Mouse (Mus musculus) gonadal fat pad, adult 2 months (tissue): Measurements from ENCODE around the gene Dner. TPM values are rescaled to one million over a fixed set of nuclear protein-coding genes. Genes with fewer than 3 reads are reported as not detected.

Experiments used
- DNase-seq: peaks from one replicate; pipeline ENCODE4 v3.0.0-alpha.2; 2012; ENCODE audit warnings: low read depth
- polyA plus RNA-seq: library from polyadenylated mRNA; depleted of rRNA; stranded (reverse); fragments of >200 nt; gene quantifications from 2 replicates; pipeline ENCODE4 v1.2.3, GENCODE M21; 2012

The Dner gene
- polyA plus RNA-seq, 1 experiment = 3.3 TPM

- no peak for DNase-seq
Measured at GRCm38 (mm10) chr1:84441419-84441818, 254.6 kb downstream of the Dner start.

DNA sequence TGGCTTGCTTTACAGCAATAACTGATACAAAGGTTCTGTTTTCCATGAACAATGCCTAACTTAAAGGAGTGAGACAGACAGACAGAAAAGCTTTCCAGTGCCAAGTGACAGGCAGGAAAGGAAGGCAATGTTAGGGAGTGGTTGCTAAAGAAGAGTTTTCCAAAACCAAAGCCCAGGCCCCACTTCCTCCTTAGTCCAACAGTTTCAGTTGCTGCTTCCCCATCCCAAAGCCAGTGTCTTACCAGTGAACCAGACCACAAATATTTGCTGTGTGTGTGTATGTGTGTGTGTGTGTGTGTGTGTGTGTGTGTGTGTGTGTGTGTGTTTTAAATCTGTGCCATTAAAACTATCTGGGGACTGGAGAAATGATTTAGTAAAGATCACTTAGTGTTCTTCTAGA lies 258.5 kb downstream of the Dner start:
- DNase-seq = no peak

- no peak for DNase-seq
Measured at GRCm38 (mm10) chr1:84436281-84436680, 259.7 kb downstream of the Dner start.

- DNase-seq = no peak
Measured at GRCm38 (mm10) chr1:84433291-84433980, 262.6 kb downstream of the Dner start.

- no peak for DNase-seq
Measured at GRCm38 (mm10) chr1:84432311-84432710, 263.7 kb downstream of the Dner start.

DNA sequence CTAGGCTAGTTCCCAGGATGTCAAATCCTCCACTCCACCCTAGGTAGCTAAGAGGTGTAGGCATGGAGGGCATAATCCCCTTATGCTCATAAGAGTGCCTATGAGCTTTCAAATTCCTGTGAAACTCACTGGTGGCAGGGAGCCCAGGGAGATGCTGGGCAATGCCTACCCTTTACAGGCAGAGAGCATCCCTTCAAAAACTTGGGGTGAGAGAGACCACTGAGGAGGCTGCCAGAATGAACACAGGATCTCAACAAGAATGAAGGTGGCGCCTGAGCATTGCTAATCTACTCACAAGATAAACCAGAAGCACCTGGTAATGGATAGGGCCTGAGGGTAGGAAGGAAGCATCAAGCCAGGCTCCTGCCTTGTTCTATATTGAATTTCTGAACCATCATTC lies 267.7 kb downstream of the Dner start:
- DNase-seq = no peak

- DNase-seq = no peak
Measured at GRCm38 (mm10) chr1:84427757-84428156, 268.3 kb downstream of the Dner start.

- DNase-seq = no peak
Measured at GRCm38 (mm10) chr1:84426679-84427078, 269.3 kb downstream of the Dner start.

DNA sequence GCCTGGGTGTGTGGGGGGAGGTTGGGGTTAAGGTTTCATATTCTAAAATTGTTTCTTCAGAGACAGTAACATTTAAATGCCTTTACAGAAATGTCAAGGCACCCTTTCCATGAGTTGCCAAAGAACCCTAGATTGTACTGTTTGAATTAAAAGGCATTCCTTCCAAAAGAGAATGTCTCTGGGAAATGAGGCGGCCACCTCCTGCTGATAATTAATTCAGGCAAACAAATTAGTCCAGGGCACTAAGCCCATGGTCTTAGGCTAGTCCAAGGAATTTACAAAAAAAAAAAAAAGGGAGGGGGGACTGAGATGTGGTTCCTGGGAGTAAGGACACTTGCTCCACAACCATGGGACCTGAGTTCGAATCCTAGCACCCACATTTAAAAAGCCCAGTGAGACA lies 273.1 kb downstream of the Dner start:
- DNase-seq = no peak

DNA sequence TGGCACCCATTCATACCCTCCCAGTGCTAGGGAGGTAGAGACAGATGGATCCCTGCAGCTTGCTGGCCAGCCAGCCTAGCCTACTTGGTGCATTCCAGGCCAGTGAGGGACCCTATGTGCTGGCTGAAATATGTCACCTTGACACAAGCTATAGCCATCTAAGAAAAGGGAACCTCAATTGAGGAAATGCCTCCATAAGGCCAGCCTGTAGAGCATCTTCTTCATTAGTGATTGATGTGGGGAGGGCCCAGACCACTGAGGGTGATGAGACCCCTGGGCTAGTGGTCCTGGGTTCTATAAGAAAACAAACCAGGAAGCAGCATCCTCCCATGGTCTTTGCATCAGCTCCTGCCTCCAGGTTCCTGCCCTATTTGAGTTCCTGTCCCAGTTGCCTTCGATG lies 274.2 kb downstream of the Dner start:
- DNase-seq = no peak

DNA sequence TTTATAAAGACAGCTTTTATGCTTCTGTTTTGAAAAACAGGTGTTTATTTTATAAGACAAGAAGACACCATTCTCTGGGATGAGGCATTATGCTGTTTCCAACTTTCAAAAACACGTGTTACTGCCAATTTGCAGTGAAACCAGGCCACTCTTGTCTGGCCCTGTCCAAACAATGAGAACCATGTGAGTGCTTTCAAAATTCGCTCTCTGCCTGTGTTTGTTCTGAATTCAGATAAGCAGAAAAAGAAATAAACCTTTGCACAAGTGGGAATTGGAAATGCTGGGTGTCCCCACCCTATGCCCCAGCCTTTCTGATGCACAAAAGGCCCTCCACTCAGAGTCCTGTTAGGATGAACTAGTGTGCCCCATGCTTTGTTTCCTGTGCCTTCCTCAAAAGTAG lies 276.6 kb downstream of the Dner start:
- DNase-seq = no peak

DNA sequence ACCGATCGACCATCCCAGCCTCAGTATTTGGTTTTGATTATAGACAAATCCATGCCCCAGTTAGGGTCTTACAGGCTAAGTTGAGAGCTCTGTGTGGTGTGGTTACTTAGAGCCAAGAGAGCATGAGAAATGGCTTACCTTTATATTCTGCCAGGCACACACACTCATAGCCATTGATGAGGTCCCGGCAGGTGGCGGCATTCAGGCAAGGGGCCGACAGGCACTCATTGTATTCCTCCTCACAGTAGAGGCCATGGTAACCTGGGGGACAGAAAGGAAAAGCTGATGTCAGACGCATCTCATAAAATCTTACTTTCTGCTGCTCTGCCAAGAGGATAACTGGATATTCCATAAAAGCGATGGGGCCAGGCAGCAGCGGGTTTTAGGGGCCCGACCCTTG lies 277.5 kb downstream of the Dner start:
- DNase-seq = no peak

DNA sequence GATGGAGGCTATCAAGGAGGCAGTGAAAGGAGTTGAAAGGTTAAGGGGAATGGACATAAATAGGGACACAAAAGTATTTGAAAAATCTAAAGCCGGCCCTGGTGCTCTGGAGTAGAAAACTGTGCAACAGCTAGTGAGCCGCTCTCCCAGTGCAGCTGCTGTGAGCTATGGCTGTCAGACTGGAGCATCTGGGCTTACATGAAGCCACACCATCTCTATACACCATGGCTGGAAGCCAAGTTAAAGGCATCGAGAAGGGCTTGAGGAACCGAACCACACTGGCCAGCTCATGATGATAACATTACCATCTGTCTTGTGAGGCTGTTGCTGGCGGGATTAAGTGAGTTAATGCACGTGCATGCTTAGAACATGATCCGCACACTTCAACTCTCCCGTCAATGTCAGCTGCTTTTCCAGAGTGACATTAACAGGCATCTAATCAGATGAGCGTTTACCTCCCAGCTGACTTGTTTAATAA lies 278.2 kb downstream of the Dner start:
- no peak for DNase-seq

- DNase-seq = no peak
Measured at GRCm38 (mm10) chr1:84417276-84417675, 278.7 kb downstream of the Dner start.

DNA sequence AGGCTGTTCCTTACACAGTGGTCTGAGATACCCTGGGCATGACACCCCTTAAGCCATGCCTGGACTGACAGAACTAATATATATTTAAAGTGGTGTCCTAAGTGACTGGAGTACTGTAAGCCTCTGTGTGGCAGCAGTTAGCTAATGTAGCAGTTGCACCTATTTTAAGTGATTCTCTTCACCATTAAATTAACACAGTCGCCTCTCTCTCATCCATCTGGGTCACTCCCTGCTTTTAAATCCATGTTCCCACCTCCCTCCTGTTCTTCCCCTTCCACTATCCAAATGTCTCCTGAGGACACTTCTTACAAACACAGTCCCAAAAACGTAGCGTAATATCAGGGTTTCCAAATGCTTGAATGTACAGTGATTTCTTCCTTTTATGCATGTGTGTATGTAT lies 281.6 kb downstream of the Dner start:
- DNase-seq = no peak

GRCm38 (mm10) chr1:84409514-84409913 lies 286.5 kb downstream of the Dner start:
- no peak for DNase-seq

- no peak for DNase-seq
Measured at GRCm38 (mm10) chr1:84408873-84409272, 287.1 kb downstream of the Dner start.

DNA sequence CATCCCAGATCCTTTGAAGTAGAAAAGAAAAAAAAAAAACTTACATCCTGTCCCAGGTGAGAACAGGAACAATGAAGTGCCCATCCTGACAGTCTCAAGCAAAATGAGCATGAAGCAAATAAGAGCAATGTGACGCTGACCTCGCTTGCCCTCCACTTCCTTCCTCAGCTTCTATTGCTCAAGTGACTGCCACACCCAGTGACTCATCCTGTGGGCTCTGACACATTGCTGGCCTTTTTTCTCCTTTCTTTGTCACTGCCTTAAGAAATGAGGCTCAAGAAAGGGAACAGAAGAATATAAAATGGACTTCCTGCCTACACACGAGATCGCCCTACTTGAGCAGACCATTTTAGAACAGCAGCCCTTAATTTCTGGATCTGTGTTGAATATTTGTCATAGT lies 289.1 kb downstream of the Dner start:
- no peak for DNase-seq

- DNase-seq = no peak
Measured at GRCm38 (mm10) chr1:84405551-84406290, 290.3 kb downstream of the Dner start.

DNA sequence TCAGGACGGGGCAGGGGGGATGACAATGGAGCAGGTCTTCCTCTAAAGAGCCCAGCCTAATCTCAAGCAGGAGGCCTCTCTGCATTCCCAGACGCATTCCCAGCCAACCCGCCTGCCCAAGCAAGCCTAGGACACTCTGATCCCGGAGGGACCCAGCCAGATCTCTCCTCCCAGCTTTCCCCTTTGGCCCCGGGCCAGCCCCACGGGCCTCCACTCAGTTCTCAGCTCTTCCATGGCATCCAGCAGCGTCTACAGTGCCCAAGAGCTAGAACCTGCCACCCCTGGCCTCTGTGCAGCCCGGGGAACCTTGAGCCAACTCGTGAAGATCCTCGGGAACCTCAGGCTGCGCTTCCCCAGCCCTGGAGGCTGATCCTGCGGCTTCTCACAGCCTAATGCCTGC lies 291.1 kb downstream of the Dner start:
- no peak for DNase-seq

- DNase-seq = no peak
Measured at GRCm38 (mm10) chr1:84402154-84402553, 293.9 kb downstream of the Dner start.

DNA sequence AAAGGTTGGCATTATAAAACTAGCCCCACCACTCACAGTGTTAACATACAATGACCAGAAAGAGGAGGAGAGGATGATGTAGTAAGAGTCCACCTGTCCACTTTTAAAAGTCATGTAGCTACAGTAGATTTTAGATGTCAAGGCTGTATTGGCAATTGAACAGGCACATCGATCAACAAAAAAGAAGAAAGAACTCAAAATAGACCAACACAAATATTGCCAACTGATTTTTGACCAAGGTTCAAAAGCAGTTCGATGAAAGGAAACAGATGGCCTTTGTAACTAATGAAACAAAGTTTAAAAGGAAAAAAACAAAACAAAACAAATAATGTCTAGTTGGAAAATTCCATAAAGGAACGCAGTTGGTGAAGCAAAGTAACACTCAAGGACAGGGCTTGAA lies 296.4 kb downstream of the Dner start:
- DNase-seq = no peak

- DNase-seq = no peak
Measured at GRCm38 (mm10) chr1:84399118-84399517, 296.9 kb downstream of the Dner start.
